Mouse (Mus musculus) stomach, postnatal 0 days (tissue): ENCODE results near the gene Creld1. TPM values are rescaled to one million over a fixed set of nuclear protein-coding genes. Genes with fewer than 3 reads are reported as not detected.

Source experiments
- ATAC-seq: fragments of 200-750 bp; cut with Nextera tagmentation; 2 replicates; pipeline ENCODE4 v1.8.0; 2017; ENCODE audit not compliant: low FRiP score, low TSS enrichment
- DNase-seq: peaks from one replicate; pipeline ENCODE4 v3.0.0-alpha.2; 2016; ENCODE audit warnings: low spot score
- H3K27ac ChIP-seq: fragments of 300-500 bp; sonication (generic); replicated peaks from 2 replicates; pipeline ENCODE4 v1.5.1; 2014; ENCODE audit warnings: mild to moderate bottlenecking, control low read depth
- H3K27me3 ChIP-seq: fragments of 300-500 bp; sonication (generic); 2 replicates; pipeline ENCODE4 v1.6.1; 2014; ENCODE audit warnings: low read length; ENCODE audit not compliant: control insufficient read depth, insufficient read depth
- H3K36me3 ChIP-seq: fragments of 300-500 bp; sonication (generic); 2 replicates; pipeline ENCODE4 v1.6.1; 2014; ENCODE audit warnings: low read length, mixed read lengths; ENCODE audit not compliant: control insufficient read depth, insufficient read depth
- H3K4me1 ChIP-seq: fragments of 300-500 bp; sonication (generic); replicated peaks from 2 replicates; pipeline ENCODE4 v1.6.1; 2014; ENCODE audit warnings: antibody characterized with exemption; ENCODE audit not compliant: control insufficient read depth, insufficient read depth
- H3K4me2 ChIP-seq: fragments of 300-500 bp; sonication (generic); replicated peaks from 2 replicates; pipeline ENCODE4 v1.6.1; 2014; ENCODE audit warnings: low read depth, mild to moderate bottlenecking, control low read depth, moderate library complexity
- H3K4me3 ChIP-seq: fragments of 300-500 bp; sonication (generic); 2 replicates; pipeline ENCODE4 v1.5.1; 2014; ENCODE audit warnings: low read depth, low read length, control low read depth
- H3K9ac ChIP-seq: fragments of 300-500 bp; sonication (generic); 2 replicates; pipeline ENCODE4 v1.6.1; 2014; ENCODE audit warnings: mild to moderate bottlenecking, low read length, control low read depth, mixed read lengths
- H3K9me3 ChIP-seq: fragments of 300-500 bp; sonication (generic); 2 replicates; pipeline ENCODE4 v1.6.1; 2016; ENCODE audit warnings: low read length; ENCODE audit not compliant: control insufficient read depth
- CTCF ChIP-seq: IDR thresholded peaks from 2 replicates; pipeline ENCODE4 v1.5.1; 2016; ENCODE audit warnings: antibody characterized with exemption, low read depth, mild to moderate bottlenecking, moderate library complexity
- EP300 ChIP-seq: optimal IDR thresholded peaks from 2 replicates; pipeline ENCODE3; 2016; ENCODE audit warnings: antibody characterized with exemption
- WGBS: fragments of 180-500 bp; shearing (Covaris S2); extraction: QIAGEN DNeasy Blood & Tissue Kit; methylation state at CpG from one replicate; pipeline ENCODE4 v1.1.7; 2014; 5-methylcytosine and 5-hydroxymethylcytosine counted together
- polyA plus RNA-seq: library from polyadenylated mRNA; unstranded; fragments of >200 nt; fragmentation: Nextera tagmentation; extraction: Ambion mirVana; gene quantifications from 2 replicates; pipeline ENCODE4 v1.2.1, GENCODE M21; 2015

Gene Creld1
- polyA plus RNA-seq, 1 experiment from 2014 or later: 11.1 TPM

- H3K9ac ChIP-seq: peak overlapping the region; percentile 65
- peak overlapping the region; percentile 91 for H3K27ac ChIP-seq
- H3K9me3 ChIP-seq: no peaks in the 10 kb centered on the region
- ATAC-seq: peak; percentile 98
- TF ChIP-seq EP300: peak; percentile 50
- peak; percentile 31; the same call in 1 of the 2 replicates for TF ChIP-seq CTCF
- H3K27me3 ChIP-seq: no peaks in the 10 kb centered on the region
- H3K36me3 ChIP-seq: no peaks in the 10 kb centered on the region
- H3K4me3 ChIP-seq: peak overlapping the region; percentile 34
- 37% methylated on average over 10 of the region's 10 CpGs for WGBS
- H3K4me1 ChIP-seq: no peaks in the 10 kb centered on the region; the same call in 1 of the 2 replicates
- DNase-seq: peak; percentile 89
- peak overlapping the region; percentile 57 for H3K4me2 ChIP-seq
Measured at GRCm38 (mm10) chr6:113458635-113459034, 24.5 kb upstream of the Creld1 start.

GRCm38 (mm10) chr6:113464040-113464439 is 19.1 kb upstream of the Creld1 start:
- 62% methylated on average over 7 of the region's 7 CpGs for WGBS

GRCm38 (mm10) chr6:113465602-113466001 is 17.5 kb upstream of the Creld1 start:
- H3K9me3 ChIP-seq: no peaks in the 10 kb centered on the region
- ATAC-seq (no peak; the same call in 1 of the 2 replicates), DNase-seq (no peak)
- H3K27me3 ChIP-seq: no peaks in the 10 kb centered on the region
- TF ChIP-seq CTCF (peak; percentile 66), EP300 (no peak)
- H3K4me1 ChIP-seq: no peaks in the 10 kb centered on the region
- no peak overlapping the region for H3K4me2 ChIP-seq
- WGBS: 55% methylated on average over 5 of the region's 5 CpGs
- H3K27ac ChIP-seq: no peak overlapping the region
- H3K4me3 ChIP-seq: no peak overlapping the region
- H3K9ac ChIP-seq: no peak overlapping the region
- H3K36me3 ChIP-seq: no peaks in the 10 kb centered on the region

More at GRCm38 (mm10) chr6:113464040-113464439, 19.1 kb upstream of the Creld1 start:
- TF ChIP-seq EP300: no peak
- no peak for TF ChIP-seq CTCF
- Histone ChIP-seq H3K4me1 (no peaks in the 10 kb centered on the region), H3K9ac (no peak overlapping the region), H3K27ac (no peak overlapping the region), H3K9me3 (no peaks in the 10 kb centered on the region), H3K36me3 (no peaks in the 10 kb centered on the region), H3K4me2 (no peak overlapping the region), H3K4me3 (no peak overlapping the region), H3K27me3 (no peaks in the 10 kb centered on the region)
- no peak for ATAC-seq
- no peak for DNase-seq

DNA sequence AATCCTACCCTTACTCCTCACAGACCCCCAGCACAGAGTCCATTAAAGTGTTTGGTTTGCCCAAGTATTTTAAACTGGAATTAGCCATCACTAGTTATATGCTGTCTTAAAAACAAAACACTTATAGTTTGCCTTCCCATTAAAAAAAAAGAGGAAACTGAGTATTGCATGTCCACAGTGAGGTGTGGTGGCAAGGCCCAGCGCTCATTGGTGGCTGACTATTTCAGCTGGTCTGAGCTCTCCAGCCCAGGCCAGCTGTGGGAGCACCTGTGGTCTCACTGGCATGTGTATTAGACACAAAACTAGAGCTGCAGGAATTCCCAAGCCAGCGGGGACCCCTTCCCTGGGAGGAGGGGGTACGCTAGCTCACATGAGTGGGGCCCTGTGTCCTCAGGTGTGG is 14.6 kb upstream of the Creld1 start:
- no peak overlapping the region for H3K4me3 ChIP-seq
- no peak overlapping the region for H3K27ac ChIP-seq
- no peak for ATAC-seq
- 71% methylated on average over 3 of the region's 3 CpGs for WGBS
- TF ChIP-seq CTCF (no peak), EP300 (no peak)
- H3K27me3 ChIP-seq: no peaks in the 10 kb centered on the region
- no peak overlapping the region for H3K9ac ChIP-seq
- H3K36me3 ChIP-seq: no peaks in the 10 kb centered on the region
- H3K4me2 ChIP-seq: no peak overlapping the region
- H3K4me1 ChIP-seq: peaks cover 8% of the 10 kb centered on the region
- no peak for DNase-seq
- no peaks in the 10 kb centered on the region for H3K9me3 ChIP-seq

GRCm38 (mm10) chr6:113469021-113469420 is 14.1 kb upstream of the Creld1 start:
- H3K9ac ChIP-seq: peak overlapping the region; percentile 50
- peak overlapping the region; percentile 65 for H3K4me2 ChIP-seq
- peak; percentile 79 for TF ChIP-seq CTCF
- no peak for TF ChIP-seq EP300
- H3K27me3 ChIP-seq: no peaks in the 10 kb centered on the region
- ATAC-seq (peak; percentile 60), DNase-seq (peak; percentile 80)
- H3K9me3 ChIP-seq: no peaks in the 10 kb centered on the region
- WGBS: 12% methylated on average over 9 of the region's 9 CpGs
- H3K36me3 ChIP-seq: no peaks in the 10 kb centered on the region
- H3K4me1 ChIP-seq: peaks cover 8% of the 10 kb centered on the region
- peak overlapping the region; percentile 76; the same call in 1 of the 2 replicates for H3K27ac ChIP-seq
- H3K4me3 ChIP-seq: peak overlapping the region; percentile 39

DNA sequence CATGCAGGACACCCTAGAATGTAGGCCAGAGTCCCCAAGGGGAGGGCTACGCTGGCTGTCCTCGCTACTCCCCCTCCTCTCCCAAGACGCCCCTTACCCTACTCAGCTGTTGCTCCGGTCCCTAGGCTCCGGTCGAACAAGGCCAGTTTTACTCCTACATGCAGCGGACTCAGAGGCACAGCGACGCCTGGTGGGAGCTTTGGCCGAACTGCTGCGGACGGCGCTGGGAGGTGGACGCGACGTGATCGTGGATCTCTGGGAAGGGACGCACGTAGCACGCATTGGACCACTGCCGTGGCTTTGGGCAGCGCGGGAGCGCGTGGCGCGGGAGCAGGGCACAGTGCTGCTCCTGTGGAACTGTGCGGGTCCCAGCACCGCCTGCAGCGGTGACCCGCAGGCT is 13.7 kb upstream of the Creld1 start:
- DNase-seq: peak; percentile 86
- peak overlapping the region; percentile 76; the same call in 1 of the 2 replicates for H3K27ac ChIP-seq
- 5% methylated on average over 31 of the region's 31 CpGs for WGBS
- H3K4me3 ChIP-seq: peak overlapping the region; percentile 39
- H3K4me1 ChIP-seq: peaks cover 8% of the 10 kb centered on the region
- peak overlapping the region; percentile 50 for H3K9ac ChIP-seq
- TF ChIP-seq CTCF (peak; percentile 85), EP300 (no peak)
- peak overlapping the region; percentile 65 for H3K4me2 ChIP-seq
- no peaks in the 10 kb centered on the region for H3K27me3 ChIP-seq
- peak; percentile 72 for ATAC-seq
- no peaks in the 10 kb centered on the region for H3K36me3 ChIP-seq
- no peaks in the 10 kb centered on the region for H3K9me3 ChIP-seq
